Mouse (Mus musculus) adrenal gland (tissue): ENCODE data around the gene Clec10a.
"Not testable (repeated sequence)": the region's sequence is repeated elsewhere in the genome, so short reads cannot be mapped to it uniquely, and the experiment has no call there.

Source experiments
- intact Hi-C: fragments of 180-260 bp; cut with DNase I; formaldehyde crosslinking; loops from one replicate; pipeline ENCODE4 v1.15.1; 2025
- long read RNA-seq, 2 experiments: library from polyadenylated mRNA; unstranded; transcript quantifications; one replicate each; pipeline ENCODE4 v2.0.0; 2020; ENCODE audit warnings: borderline replicate concordance in 1 of 2; ENCODE audit not compliant: insufficient replicate concordance in 1 of 2

The Clec10a gene
- long read RNA-seq, experiment 1 = 0 reads
- long read RNA-seq, experiment 2 = 0 reads

DNA sequence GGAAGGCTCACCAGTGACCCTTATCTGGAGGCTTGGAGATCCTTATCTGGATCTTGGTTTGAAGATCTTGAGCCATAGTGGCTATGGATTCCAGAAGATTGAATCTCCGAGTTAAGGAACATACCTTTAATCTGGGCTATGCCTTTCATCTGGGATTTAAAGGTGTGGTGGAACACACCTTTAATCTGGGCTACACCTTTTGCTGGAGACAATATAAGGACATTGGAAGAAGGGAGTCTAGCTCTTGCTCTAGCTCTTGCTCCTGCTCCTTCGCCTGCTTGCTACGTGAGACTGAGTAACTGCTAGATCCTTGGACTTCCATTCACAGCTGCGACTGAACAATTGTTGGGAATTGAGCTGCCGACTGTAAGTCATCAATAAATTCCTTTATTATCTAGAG is at the start of gene Clec10a:
Clec10a (plus strand) TSS at position 301 of the 400 bp plus-strand sequence.
- intact Hi-C loops = not testable (repeated sequence)

DNA sequence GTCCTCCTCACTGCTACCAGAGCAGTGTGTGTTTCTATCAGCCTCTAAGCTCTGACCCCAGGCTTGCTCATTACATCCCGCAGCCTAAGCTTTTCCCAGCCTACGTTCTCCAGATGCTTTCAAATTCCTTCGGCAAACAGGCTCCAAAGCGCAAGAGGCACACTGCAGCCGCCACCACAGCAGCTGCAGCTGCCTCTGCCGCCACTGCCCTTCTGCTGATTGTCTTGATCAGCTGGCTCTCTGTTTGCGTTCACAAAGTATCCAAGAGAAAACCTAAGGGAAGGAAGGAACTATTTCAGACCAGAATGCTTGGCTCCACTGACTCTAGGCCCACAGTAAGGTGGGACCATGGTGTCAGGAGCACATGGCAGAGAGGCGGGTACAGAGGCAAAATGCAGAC is 48.9 kb upstream of the Clec10a start:
- intact Hi-C loops = no loop called here

DNA sequence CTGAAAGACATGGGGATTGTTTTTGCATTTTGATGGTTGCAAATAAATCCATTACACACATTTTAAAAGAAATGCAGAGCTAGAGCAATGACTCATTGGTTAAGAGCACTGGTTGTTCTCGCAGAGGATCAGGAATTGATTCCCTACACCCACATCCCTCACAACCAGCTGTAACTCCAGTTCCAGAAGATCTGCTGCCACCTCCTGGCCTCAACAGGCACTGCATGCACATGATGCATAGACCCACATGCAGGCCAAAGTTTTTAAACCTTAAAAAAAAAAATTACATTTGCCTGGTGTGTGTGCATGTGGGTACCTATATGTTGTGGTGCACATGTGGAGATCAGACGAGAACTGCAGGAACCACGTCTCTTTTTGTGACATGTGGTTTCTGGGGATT is 45.9 kb upstream of the Clec10a start:
- intact Hi-C loops = loop anchor here (5.0 kb wide), 1 partner anchor 38 kb away; no protein-coding TSS in a partner anchor

DNA sequence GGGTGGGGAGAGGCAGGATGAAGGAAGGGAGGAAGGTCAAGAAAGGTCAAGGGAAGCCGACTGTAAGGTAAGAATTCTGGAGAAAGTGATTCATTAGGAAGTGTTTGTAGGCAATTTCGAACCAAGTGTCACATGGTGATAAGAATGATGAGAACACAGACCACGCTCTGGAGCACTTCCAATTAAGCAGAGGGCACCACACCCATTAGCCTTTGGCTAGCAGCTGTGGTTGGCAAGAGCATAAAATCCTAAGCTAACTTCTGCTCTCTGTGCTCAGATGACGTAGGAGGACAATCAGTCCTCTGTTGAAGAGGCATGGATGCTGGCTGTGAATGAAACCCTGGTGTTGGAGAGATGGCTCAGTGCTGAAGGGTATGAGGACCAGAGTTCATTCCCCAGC is 41.4 kb upstream of the Clec10a start:
- intact Hi-C loops = loop anchor here (5.0 kb wide), 1 partner anchor 42 kb away; no protein-coding TSS in a partner anchor

DNA sequence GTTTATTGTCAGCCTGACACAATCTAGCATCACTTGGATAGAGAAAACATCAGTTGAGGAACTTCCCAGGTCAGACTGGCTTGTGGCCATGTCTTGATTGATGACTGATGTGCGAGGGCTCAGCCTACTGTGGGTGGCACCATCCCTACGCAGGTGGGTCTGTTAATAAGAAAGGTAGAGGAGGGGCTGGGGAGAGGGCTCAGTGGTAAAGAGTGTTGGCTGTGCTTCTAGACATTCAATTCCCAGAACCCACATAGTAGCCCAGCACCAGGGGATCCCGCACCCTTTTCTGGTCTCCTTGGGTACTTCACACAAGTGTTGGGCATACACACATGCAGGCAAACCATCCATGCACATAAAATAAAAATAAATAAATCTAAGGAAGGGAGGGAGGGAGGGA is 40.1 kb upstream of the Clec10a start:
- intact Hi-C loops = no loop called here

DNA sequence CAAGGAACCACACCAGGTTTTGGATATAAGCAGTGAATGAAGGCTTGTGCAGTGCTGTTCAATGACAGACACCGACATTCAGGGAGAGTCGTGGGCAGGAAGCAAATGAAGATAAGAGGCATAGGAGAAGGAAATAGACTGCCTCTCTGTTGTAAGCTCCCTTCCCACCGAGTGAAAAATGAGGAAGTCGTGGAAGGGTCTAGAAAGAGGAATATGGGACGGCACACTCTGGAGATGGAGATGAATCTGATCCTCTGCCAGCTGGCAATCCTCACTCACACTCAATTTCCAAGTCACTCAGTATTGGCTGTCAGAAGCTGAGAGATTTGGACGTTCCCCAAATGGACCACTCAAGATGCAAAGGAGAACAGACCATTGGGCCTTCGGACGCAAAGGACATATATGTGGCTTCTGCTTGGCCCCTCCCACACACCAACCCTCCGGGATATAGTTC is 26.0 kb upstream of the Clec10a start, which contains the start of gene Mgl2:
Mgl2 (plus strand) TSS at position 404 of the 454 bp plus-strand sequence.
- intact Hi-C loops = no loop called here

DNA sequence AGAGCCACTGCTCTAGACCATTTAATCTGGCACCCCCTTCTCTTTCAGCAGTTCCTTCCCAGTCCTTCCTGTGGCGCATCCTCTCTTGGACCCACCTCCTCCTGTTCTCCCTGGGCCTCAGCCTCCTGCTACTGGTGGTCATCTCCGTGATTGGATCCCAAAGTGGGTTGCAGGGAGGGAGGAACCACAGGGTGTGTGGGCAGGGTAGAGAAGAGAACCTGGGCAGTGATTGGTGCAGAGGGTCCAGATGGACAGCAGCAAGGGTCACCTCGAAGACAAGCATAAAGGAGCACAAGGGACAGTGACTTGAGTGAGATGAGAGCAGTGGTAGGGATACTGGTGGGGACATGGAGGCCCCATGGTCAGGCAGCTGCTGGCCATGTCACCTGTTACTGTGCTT is 21.0 kb upstream of the Clec10a start:
- intact Hi-C loops = not testable (repeated sequence)

DNA sequence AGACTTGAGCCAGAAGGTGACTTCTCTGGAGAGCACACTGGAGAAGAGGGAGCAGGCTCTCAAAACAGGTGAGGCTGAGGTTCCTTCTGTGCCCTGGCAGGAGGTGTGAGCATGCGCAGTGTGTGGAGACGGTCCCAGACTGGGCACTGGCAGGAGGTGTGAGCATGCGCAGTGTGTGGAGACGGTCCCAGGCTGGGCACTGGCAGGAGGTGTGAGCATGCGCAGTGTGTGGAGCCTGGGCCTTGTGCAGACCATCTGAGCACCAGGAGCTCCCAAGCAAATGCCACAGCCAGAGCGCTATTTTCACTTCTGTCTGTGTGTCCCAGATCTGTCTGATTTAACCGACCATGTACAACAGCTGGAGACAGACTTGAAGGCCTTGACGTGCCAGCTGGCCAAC is 20.1 kb upstream of the Clec10a start:
- intact Hi-C loops = not testable (repeated sequence)

DNA sequence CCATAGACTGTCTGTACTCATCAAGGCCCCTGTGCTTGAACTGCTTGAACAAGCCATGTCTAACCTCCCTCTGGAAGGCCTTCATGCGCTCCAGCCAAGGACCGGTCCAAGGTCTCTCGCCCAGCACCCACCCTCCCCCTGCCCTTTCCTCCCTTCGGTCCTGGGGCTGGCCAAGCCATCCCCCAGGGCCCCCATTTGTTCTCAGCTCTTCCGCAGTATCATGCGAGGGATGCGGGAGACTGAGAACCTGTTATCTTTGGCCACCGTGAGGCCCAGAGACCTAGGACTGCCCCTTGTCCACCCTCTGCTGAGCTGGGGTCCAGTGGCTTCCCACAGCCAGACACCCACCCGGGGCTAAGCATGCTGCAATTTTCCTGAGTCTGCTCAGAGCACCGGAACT is 16.8 kb upstream of the Clec10a start:
- intact Hi-C loops = no loop called here

DNA sequence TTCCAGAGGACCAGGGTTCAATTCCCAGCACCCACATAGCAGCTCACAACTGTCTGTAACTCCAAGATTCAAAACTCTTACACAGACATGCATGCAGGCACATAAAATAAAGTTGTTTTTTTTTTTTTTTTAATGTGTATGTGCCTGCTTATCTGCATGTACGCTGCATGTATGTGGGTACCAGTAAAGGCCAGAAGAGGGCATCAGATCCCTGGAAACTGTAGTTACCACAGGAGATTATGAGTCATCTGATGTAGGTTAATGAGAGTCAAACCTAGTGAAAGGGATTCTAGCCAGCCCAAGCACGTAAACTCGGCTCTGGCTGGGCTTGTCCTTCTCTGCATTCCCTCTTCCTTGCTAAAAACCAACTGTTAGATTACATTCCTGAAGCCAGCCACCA is 4.9 kb upstream of the Clec10a start:
- intact Hi-C loops = no loop called here

DNA sequence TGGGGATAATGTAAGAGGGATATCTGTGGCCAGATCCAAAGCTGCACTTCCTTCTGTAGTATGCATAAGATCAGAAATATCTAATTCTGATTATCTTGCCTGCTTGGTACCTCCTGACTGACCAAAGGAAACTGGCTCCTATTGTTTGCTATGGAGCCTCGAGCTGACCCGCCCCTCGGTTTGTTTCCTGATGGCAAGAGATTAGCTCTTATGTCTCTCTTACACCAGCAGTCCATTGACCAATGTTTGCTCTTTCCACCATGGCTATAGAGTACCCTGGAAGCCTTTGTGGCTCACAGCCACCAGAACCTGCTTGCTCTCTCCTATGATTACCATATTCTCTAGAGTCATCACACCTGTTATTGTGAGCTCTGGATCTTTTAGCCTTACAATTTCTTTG is 6.3 kb downstream of the Clec10a start:
- intact Hi-C loops = no loop called here

DNA sequence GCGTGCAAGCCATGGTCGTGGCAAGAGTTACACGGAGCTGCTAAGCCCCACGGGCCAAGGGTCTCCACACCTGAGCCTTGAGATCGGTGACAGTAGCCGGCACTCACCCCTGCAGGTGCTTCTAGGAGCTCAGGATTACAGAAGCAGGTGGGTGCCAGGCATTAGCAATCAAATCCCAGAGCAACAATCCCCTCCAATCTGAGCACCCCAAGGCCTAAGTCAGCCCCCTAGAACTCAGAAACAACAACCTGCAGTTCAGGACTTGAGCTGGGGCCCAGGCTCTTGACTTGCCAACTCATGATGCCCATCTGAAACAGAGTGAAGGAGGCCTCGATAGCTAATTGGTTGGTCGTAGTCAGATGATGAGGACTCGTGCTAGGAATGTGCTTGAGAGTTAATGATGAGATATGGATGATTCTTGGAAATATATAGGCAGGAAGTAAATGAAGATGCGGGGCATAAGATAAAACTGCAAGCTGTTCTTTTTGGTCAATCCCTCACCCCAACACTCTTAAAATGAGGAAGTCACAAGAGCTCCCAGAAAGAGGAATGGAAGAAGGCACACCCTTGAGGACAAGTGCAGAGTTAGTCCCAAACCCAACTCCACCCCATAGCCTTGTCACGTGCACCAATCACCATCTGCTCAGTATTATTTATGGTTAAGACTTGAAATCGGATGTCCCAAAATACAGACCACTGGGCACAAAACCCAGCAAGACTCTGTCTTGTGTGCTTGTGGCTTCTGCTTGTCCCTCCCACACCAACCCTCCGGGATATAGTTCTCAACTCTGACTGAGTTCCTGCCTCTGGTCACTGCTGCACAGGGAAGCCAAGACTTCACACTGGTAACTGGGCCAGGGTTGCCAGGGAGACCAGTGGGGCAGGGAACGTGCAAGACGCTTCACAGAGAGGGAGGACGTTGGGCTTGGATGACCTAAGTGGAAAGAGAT is 10.2 kb downstream of the Clec10a start:
- intact Hi-C loops = no loop called here

DNA sequence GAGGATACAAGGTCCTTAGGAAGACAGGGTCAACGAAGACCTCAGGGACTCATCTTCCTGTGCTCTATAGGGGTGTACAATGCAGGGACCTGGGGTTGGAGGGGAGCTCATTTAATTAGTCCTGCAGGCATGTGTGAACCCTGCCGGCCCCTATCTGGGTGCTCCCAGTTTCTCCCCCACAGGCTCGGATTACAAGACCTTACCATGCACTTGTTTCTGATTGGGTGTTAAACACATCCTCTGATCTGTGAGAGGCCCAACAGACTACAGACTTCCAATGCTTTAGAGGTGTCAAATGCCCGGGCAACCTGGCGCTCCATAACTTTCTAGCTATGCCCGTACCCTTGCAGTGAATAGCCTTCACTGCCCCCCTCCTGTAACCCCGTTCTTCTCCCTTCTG is 12.1 kb downstream of the Clec10a start:
- intact Hi-C loops = no loop called here

DNA sequence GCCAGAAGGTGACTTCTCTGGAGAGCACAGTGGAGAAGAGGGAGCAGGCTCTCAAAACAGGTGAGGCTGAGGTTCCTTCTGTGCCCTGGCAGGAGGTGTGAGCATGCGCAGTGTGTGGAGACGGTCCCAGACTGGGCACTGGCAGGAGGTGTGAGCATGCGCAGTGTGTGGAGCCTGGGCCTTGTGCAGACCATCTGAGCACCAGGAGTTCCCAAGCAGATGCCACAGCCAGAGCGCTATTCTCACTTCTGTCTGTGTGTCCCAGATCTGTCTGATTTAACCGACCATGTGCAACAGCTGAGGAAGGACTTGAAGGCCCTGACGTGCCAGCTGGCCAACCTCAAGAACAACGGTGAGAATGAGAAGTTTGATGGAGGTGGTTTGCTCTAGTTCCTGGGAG is 13.5 kb downstream of the Clec10a start:
- intact Hi-C loops = not testable (repeated sequence)

DNA sequence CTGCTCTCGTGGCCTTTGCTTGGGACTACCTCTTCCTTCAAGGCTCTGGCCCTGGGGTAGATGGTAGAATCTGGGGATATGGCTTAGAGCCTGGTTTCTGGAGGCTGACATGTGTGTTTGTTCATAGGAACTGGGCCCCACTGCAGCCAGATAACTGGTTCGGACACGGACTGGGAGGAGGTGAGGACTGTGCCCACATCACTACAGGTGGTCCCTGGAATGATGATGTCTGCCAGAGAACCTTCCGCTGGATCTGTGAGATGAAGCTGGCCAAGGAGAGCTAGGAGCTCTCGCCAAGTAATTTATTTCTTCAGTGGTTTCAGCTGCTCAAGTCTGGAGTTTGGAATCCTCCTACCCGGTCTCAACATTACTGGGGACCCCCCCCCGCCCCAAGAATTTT is 14.3 kb downstream of the Clec10a start:
- intact Hi-C loops = no loop called here

DNA sequence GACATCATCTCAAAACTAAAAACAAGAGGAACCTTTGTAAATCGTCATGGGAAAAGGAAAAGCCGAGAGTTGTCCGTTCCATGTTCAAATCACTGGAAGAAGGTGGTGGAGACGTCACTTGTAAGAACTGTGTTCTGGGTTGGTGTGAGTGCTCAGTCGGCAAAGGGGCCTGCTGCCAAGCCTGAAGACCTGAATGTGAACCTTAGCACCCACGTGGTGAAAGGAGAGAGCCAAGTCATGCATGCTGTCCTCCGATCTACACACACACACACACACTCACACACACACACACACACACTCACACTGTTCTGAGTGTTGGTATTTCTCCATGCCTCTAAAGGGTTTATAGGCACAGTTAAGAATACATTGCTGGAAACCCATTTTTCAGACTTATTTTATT is 15.2 kb downstream of the Clec10a start:
- intact Hi-C loops = no loop called here

DNA sequence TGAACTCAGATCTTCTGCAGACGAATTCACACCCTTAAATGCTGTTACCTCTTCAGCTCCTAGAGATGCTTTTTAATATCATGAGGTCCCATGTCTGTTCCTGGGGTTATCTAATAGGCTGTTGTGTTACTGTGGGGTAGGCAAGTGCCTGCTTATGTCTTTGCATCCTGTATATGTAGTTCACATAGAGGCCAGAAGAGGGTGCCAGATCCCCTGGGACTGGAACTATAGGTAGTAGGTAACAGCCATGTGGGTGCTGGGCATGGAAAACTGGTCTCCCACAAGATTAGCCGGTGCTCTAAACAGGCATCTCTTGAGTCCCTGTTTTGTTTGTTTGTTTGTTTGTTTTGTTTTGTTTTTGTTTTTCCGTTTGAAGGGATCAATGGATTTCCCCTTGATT is 15.8 kb downstream of the Clec10a start:
- intact Hi-C loops = no loop called here

DNA sequence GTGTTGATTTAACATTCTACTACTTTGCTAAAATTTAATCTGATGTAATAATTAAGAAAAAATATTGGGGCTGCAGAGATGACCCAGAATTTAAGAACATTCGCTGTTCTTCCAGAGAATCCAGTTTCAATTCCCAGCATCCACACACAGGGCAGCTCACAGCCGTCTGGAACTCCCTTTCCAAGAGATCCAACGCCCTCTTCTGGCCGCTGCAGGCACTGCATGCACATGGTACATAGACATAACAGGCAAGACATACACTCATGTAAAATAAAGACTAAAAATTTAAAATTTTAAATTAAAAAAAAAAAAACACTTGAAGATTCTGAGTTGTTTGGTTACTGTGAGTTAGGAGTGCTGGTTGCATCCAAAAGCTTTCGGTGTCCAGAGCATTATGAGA is 16.3 kb downstream of the Clec10a start:
- intact Hi-C loops = no loop called here

DNA sequence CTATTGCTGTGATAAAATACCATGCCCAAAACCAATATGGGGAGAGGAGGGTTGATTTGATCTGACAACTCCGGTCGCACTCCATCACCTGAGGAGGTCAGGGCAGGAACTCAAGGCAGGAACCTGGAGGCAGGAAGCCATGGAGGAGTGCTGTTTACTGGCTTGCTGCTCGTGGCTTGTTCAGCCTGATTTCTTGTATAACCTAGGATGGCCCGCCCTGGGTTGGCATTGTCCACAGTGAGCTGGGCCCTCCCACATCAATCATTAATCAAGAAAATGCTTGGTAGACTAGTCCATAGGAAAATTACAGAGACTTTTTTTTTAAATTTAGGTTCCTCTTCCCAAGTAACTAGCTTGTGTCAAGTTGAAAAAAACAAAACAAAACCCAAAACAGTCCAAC is 18.5 kb downstream of the Clec10a start:
- intact Hi-C loops = no loop called here

DNA sequence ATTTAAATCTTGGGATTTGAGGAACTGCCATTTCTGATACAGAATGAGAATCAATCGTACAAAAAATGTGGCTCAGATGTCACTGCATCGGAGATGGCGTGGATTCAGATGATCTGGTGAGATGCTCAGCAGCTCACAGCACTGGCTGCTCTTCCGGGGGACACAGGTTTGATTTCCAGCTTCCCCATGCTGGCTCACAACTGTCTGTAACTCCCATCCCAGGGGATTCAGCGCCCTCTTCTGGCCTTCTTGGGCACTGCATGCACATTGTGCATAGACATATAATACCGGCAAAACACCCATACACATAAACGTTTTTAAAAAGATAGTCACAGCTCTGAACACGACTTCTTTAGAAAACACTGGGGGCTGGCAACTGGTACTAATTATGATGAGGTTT is 21.6 kb downstream of the Clec10a start:
- intact Hi-C loops = loop anchor here (1.0 to 5.0 kb wide), 3 partner anchors 35 to 120 kb away; partner anchors contain the start of gene Slc16a11

DNA sequence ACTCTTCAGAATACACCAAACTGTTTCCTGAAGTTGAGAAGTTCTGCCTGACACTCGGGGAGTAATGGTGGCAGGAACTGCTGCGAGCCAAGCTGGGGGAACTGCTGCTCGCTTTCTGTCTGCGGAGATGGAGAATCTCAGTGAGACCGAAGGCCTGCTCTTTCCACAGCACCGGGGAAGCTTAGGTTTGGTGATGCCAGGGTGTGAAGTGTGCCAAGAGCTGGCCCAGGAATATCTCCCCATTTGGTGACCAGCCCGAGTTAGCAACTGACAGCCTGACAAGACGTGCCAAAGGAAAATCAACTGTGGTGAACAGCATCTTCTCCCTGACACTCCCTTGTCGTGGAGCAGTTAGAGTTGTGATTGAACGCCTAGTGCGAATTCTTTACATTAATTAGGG is 22.3 kb downstream of the Clec10a start:
- intact Hi-C loops = loop anchor here (1.0 to 5.0 kb wide), 3 partner anchors 34 to 121 kb away; partner anchors contain the start of gene Slc16a11

DNA sequence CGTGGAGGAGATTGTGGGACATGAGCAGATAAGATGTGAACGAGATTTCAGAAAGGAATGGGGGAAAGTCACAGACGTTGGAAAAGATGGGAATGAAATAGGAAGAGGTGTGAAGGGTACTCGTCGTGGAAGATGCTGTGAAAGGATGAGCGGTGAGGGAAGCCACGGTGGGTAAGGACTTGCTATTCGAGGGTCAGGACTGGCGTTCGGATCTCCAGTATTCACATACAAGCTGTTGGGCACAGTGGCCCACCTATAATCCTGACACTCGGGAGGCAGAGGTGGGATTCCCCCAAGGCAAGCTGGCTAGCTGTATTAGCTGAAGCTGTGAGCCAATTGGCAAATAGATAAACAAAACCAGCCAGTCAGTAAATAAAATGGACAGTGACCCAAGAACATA is 22.8 kb downstream of the Clec10a start:
- intact Hi-C loops = loop anchor here (1.0 to 5.0 kb wide), 3 partner anchors 34 to 121 kb away; partner anchors contain the start of gene Slc16a11
